Mouse (Mus musculus): ENCODE results near the gene Caln1. TPM values are rescaled to one million over a fixed set of nuclear protein-coding genes. Genes with fewer than 3 reads are reported as not detected.
A peak's percentile ranks its signal among the peaks of the same experiment; 100 is the strongest.

Gene Caln1
- total RNA-seq, 1 experiment, result not detected

DNA sequence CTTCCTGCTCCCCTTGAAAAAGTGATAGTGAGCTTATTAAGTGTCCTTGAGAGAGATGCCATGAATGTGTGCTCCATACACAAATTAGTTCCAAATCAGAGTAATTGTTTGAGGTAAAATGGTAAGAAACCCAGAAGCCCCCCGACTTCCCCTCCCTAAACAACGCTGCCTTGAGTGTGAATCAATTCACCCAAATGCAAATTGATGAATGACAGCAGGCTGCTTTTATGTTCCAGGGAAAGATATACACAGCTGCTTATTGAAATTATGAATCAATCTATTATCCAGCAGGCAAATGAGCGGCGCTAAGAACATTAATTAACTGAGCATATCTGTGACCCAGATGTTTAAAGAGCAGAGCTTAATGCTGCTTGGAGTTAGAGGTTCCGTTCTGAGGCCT is 511.1 kb downstream of the Caln1 start:
- DNase-seq (ENCODE audit: low read depth, low spot score), result no peak
- no peaks in the 10 kb centered on the region for H3K9me3 ChIP-seq (ENCODE audit: control insufficient read depth, insufficient read depth, low read depth, low read length)
- in situ Hi-C loops (cut with MboI; ENCODE audit: low sequenced_read_pairs in 2 of 2, unreplicated experiment in 2 of 2), result no loop called here
- H3K27ac ChIP-seq (ENCODE audit: insufficient read depth, low read depth, low read length, poor library complexity, severe bottlenecking), result no peak overlapping the region
- TF ChIP-seq ZNF384 (IDR thresholded peaks at IDR 0.05; ENCODE audit: low read depth, low read length) (no peak), CHD2 (IDR thresholded peaks at IDR 0.05; ENCODE audit: low read depth, low read length) (no peak), HCFC1 (IDR thresholded peaks at IDR 0.05; ENCODE audit: borderline replicate concordance, insufficient read depth, low read length) (no peak), MAFK (IDR thresholded peaks at IDR 0.05; ENCODE audit: insufficient read depth, low read depth, low read length) (no peak), ZC3H11A (IDR thresholded peaks at IDR 0.05; ENCODE audit: borderline replicate concordance, low read depth, low read length) (no peak)
- no peaks in the 10 kb centered on the region for H3K36me3 ChIP-seq (ENCODE audit: control insufficient read depth, insufficient read depth, low read length, poor library complexity, severe bottlenecking)
- H3K4me3 ChIP-seq (ENCODE audit: insufficient read depth in 1 of 2, low read depth in 1 of 2, low read length in 2 of 2, poor library complexity in 1 of 2, severe bottlenecking in 1 of 2), result no peak overlapping the region
- H3K9ac ChIP-seq (ENCODE audit: insufficient read depth, low read depth, low read length, poor library complexity, severe bottlenecking), result no peak overlapping the region
- no peaks in the 10 kb centered on the region for H3K4me1 ChIP-seq (ENCODE audit: control insufficient read depth in 2 of 2, insufficient read depth in 2 of 2, low read length in 2 of 2, poor library complexity in 1 of 2)

DNA sequence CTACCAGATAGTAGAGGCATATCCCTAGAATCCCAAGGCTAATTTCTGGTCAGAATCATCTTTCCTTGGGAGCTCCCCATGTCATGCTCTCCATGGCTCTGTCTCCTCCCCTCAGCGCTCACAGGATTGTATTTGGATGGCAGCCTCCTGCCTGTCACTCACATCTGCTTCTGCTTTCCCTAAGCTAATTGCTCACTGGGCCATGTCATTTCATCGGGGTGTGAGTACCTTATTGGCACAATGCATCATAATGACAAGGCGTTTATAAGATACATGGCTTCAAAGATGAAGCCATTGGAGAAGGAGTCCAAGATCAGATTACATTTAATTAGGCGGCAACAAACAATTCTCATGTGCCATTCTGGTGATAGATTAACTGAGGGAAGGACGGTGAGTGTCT is 522.5 kb downstream of the Caln1 start:
- TF ChIP-seq ZC3H11A (IDR thresholded peaks at IDR 0.05; ENCODE audit: borderline replicate concordance, low read depth, low read length) (no peak), CHD2 (IDR thresholded peaks at IDR 0.05; ENCODE audit: low read depth, low read length) (no peak), MAFK (IDR thresholded peaks at IDR 0.05; ENCODE audit: insufficient read depth, low read depth, low read length) (no peak), ZNF384 (IDR thresholded peaks at IDR 0.05; ENCODE audit: low read depth, low read length) (no peak), HCFC1 (IDR thresholded peaks at IDR 0.05; ENCODE audit: borderline replicate concordance, insufficient read depth, low read length) (no peak)

DNA sequence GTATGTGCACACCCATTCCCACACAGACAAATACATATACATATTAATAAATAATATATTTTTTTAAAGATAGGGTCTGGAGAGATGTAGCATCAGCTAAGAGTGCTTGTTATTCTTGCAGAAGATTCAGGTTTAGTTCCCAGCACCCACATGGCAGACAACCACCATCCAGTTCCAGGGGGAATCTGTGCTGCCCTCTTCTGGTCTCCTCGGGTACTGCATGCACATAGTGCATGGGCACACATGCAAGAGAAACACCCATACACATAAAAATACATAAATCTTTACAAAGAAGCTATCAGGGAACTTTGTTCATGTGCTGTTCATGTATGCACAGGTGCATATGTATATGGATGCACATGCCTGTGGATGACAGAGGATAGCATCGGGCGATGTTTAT is 526.7 kb downstream of the Caln1 start:
- TF ChIP-seq ZNF384 (IDR thresholded peaks at IDR 0.05; ENCODE audit: low read depth, low read length) (no peak), HCFC1 (IDR thresholded peaks at IDR 0.05; ENCODE audit: borderline replicate concordance, insufficient read depth, low read length) (no peak), CHD2 (IDR thresholded peaks at IDR 0.05; ENCODE audit: low read depth, low read length) (no peak), ZC3H11A (IDR thresholded peaks at IDR 0.05; ENCODE audit: borderline replicate concordance, low read depth, low read length) (no peak), MAFK (IDR thresholded peaks at IDR 0.05; ENCODE audit: insufficient read depth, low read depth, low read length) (no peak)
- no peak overlapping the region for H3K27ac ChIP-seq (ENCODE audit: insufficient read depth, low read depth, low read length, poor library complexity, severe bottlenecking)
- no peak overlapping the region for H3K9ac ChIP-seq (ENCODE audit: insufficient read depth, low read depth, low read length, poor library complexity, severe bottlenecking)
- DNase-seq (ENCODE audit: low read depth, low spot score), result peak; percentile 25
- no peaks in the 10 kb centered on the region for H3K9me3 ChIP-seq (ENCODE audit: control insufficient read depth, insufficient read depth, low read depth, low read length)
- no peaks in the 10 kb centered on the region for H3K36me3 ChIP-seq (ENCODE audit: control insufficient read depth, insufficient read depth, low read length, poor library complexity, severe bottlenecking)
- peaks cover 0 to 3% of the 10 kb centered on the region in 2 experiments; a peak in 1 of 4 replicates for H3K4me1 ChIP-seq (ENCODE audit: control insufficient read depth in 2 of 2, insufficient read depth in 2 of 2, low read length in 2 of 2, poor library complexity in 1 of 2)
- in situ Hi-C loops (cut with MboI; ENCODE audit: low sequenced_read_pairs in 2 of 2, unreplicated experiment in 2 of 2), result no loop called here
- H3K4me3 ChIP-seq (ENCODE audit: insufficient read depth in 1 of 2, low read depth in 1 of 2, low read length in 2 of 2, poor library complexity in 1 of 2, severe bottlenecking in 1 of 2), result no peak overlapping the region

More for the DNA sequence above, 522.5 kb downstream of the Caln1 start:
- Histone ChIP-seq H3K4me1 (ENCODE audit: control insufficient read depth in 2 of 2, insufficient read depth in 2 of 2, low read length in 2 of 2, poor library complexity in 1 of 2) (no peaks in the 10 kb centered on the region), H3K27ac (ENCODE audit: insufficient read depth, low read depth, low read length, poor library complexity, severe bottlenecking) (no peak overlapping the region), H3K4me3 (ENCODE audit: insufficient read depth in 1 of 2, low read depth in 1 of 2, low read length in 2 of 2, poor library complexity in 1 of 2, severe bottlenecking in 1 of 2) (no peak overlapping the region), H3K36me3 (ENCODE audit: control insufficient read depth, insufficient read depth, low read length, poor library complexity, severe bottlenecking) (no peaks in the 10 kb centered on the region), H3K9ac (ENCODE audit: insufficient read depth, low read depth, low read length, poor library complexity, severe bottlenecking) (no peak overlapping the region), H3K9me3 (ENCODE audit: control insufficient read depth, insufficient read depth, low read depth, low read length) (no peaks in the 10 kb centered on the region)
- in situ Hi-C loops (cut with MboI; ENCODE audit: low sequenced_read_pairs in 2 of 2, unreplicated experiment in 2 of 2), result no loop called here
- DNase-seq (ENCODE audit: low read depth, low spot score), result no peak

Other genes starting within 250 kb of the Caln1 start
- 1.0 and 1.2 TPM in 2 replicates for gene Kctd7, start 224.6 kb upstream of the Caln1 start, total RNA-seq (2012; rRNA removed)
- gene Rabgef1, start 197.7 kb upstream of the Caln1 start, total RNA-seq (2012; rRNA removed), result 17.0 and 18.2 TPM in 2 replicates
- gene Tmem248, start 152.4 kb upstream of the Caln1 start, total RNA-seq (2012; rRNA removed), result 83.1 and 92.9 TPM in 2 replicates
- 50.6 and 61.0 TPM in 2 replicates for gene Sbds, start 113.9 kb upstream of the Caln1 start, total RNA-seq (2012; rRNA removed)
- 87.9 and 135 TPM in 2 replicates for gene Tyw1, start 113.8 kb upstream of the Caln1 start, total RNA-seq (2012; rRNA removed)
- gene A330070K13Rik, start 15.2 kb downstream of the Caln1 start, total RNA-seq (2012; rRNA removed), result not detected in 2 replicates